Mouse (Mus musculus) G1E (cell line): ENCODE data around the gene Gm13279.
"Not testable (repeated sequence)": the region's sequence is repeated elsewhere in the genome, so short reads cannot be mapped to it uniquely, and the experiment has no call there.

Source experiments
- CTCF ChIP-seq: IDR thresholded peaks from 2 replicates; pipeline ENCODE4 v1.5.1; 2012; ENCODE audit warnings: low read depth, low read length, inconsistent platforms, mixed read lengths
- GATA1 ChIP-seq: IDR thresholded peaks from 2 replicates; pipeline ENCODE4 v1.6.1; 2012; ENCODE audit warnings: borderline replicate concordance, low read length, inconsistent platforms, mixed read lengths
- POLR2AphosphoS5 ChIP-seq: IDR thresholded peaks from 2 replicates; pipeline ENCODE4 v1.6.1; 2012; ENCODE audit warnings: low read depth, low read length, inconsistent platforms; ENCODE audit not compliant: insufficient replicate concordance

GRCm38 (mm10) chr4:88802954-88803353 lies 5.8 kb downstream of the Gm13279 start, which contains the start of gene Gm13287:
- TF ChIP-seq GATA1, CTCF, POLR2AphosphoS5: not testable (repeated sequence)
